In the genomic region with DNA sequence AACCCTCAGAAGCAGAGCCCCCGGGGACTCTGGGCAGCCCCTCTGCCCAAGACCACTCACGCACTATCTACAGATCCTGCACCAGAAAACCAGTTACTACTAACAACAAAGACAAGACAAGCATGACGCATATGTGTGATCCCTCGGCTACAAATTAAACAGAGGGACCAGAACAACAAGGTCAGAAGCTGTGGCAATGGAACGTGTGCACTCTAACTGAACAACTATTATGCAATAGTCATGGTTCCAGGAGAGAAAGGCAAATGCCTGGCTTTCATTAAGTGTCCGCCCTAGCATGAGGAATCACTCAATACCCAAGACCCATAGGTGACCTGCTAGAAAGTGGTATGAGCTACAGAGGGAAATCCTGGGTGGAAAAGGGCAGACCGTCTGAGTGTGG, we compare ENCODE assay signal across 13 mouse cellular contexts. TPM values are rescaled to one million over a fixed set of nuclear protein-coding genes. Genes with fewer than 3 reads are reported as not detected.
DNase-seq lines count a peak whose midpoint lies in the region; ATAC-seq lines count a peak whose summit lies in the region.
"Had no signal": no experiment of that assay in that cellular context is flagged by ENCODE, and none has a peak within 500 bp of the region (broad histone marks: within the 10 kb centered on the region; RNA-seq: fewer than 3 reads in every experiment).

No protein-coding gene starts in this region.

- no peak overlapping the region for H3K4me2 ChIP-seq in hindbrain, embryonic 16.5 days (ENCODE audit: low read length)
- H3K4me2 ChIP-seq in embryonic facial prominence, embryonic 11.5 days (ENCODE audit: low read depth, low read length) = no peak overlapping the region
- no peak overlapping the region for H3K4me2 ChIP-seq in neural tube, embryonic 15.5 days
- H3K4me2 ChIP-seq: heart, embryonic 11.5 days; hindbrain, embryonic 13.5 days; stomach, embryonic 15.5 days had no signal

- H3K36me3 ChIP-seq in hindbrain, embryonic 10.5 days = peaks cover 50% of the 10 kb centered on the region
- H3K36me3 ChIP-seq in hindbrain, embryonic 16.5 days (ENCODE audit: control insufficient read depth, insufficient read depth, low read length) = no peaks in the 10 kb centered on the region
- H3K36me3 ChIP-seq in embryonic facial prominence, embryonic 11.5 days (replicated peaks; ENCODE audit: control insufficient read depth, insufficient read depth, low read depth, low read length) = no peaks in the 10 kb centered on the region
- peaks cover 55% of the 10 kb centered on the region; the same call in 1 of the 2 replicates for H3K36me3 ChIP-seq in macrophage (ENCODE audit: inconsistent target)
- peaks cover 9% of the 10 kb centered on the region; the same call in 1 of the 2 replicates for H3K36me3 ChIP-seq in neural tube, embryonic 15.5 days
- H3K36me3 ChIP-seq: stomach, embryonic 15.5 days had no signal

- no peak for DNase-seq in hindbrain, embryonic 10.5 days (ENCODE audit: low spot score)
- peak; percentile 53 for DNase-seq in lung, postnatal 36 days
- no peak for DNase-seq in lung, postnatal 10 days
- DNase-seq in embryonic facial prominence, embryonic 11.5 days (ENCODE audit: low spot score) = peak; percentile 25
- DNase-seq in thymus, postnatal 0 days (ENCODE audit: low spot score) = no peak
- DNase-seq: right cerebral cortex, postnatal 25 days had no signal

- WGBS in hindbrain, embryonic 10.5 days = 89% methylated on average over 7 of the region's 7 CpGs
- 88% methylated on average over 7 of the region's 7 CpGs for WGBS in hindbrain, embryonic 16.5 days
- WGBS in embryonic facial prominence, embryonic 11.5 days = 78% methylated on average over 7 of the region's 7 CpGs
- WGBS in macrophage (ENCODE audit: missing documents) = 89% methylated on average over 7 of the region's 7 CpGs
- WGBS in neural tube, embryonic 15.5 days = 96% methylated on average over 7 of the region's 7 CpGs

- no peaks in the 10 kb centered on the region for H3K9me3 ChIP-seq in hindbrain, embryonic 10.5 days
- no peaks in the 10 kb centered on the region for H3K9me3 ChIP-seq in hindbrain, embryonic 16.5 days (ENCODE audit: control insufficient read depth, low read length)
- no peaks in the 10 kb centered on the region for H3K9me3 ChIP-seq in embryonic facial prominence, embryonic 11.5 days (replicated peaks; ENCODE audit: control insufficient read depth, low read length)
- no peaks in the 10 kb centered on the region for H3K9me3 ChIP-seq in neural tube, embryonic 15.5 days (replicated peaks)
- H3K9me3 ChIP-seq: hindbrain, embryonic 13.5 days; stomach, embryonic 15.5 days had no signal

- no peak overlapping the region for H3K4me3 ChIP-seq in hindbrain, embryonic 10.5 days
- no peak overlapping the region for H3K4me3 ChIP-seq in hindbrain, embryonic 16.5 days (ENCODE audit: low read length)
- no peak overlapping the region for H3K4me3 ChIP-seq in embryonic facial prominence, embryonic 11.5 days (ENCODE audit: low read depth, low read length)
- H3K4me3 ChIP-seq in macrophage (ENCODE audit: inconsistent target) = no peak overlapping the region
- H3K4me3 ChIP-seq in neural tube, embryonic 15.5 days (replicated peaks) = no peak overlapping the region
- H3K4me3 ChIP-seq: hindbrain, embryonic 13.5 days; stomach, embryonic 15.5 days had no signal

- no peaks in the 10 kb centered on the region for H3K27me3 ChIP-seq in hindbrain, embryonic 10.5 days (ENCODE audit: insufficient read depth, poor library complexity, severe bottlenecking)
- H3K27me3 ChIP-seq in hindbrain, embryonic 16.5 days (replicated peaks; ENCODE audit: control insufficient read depth, insufficient read depth, low read length) = no peaks in the 10 kb centered on the region
- no peaks in the 10 kb centered on the region for H3K27me3 ChIP-seq in embryonic facial prominence, embryonic 11.5 days (ENCODE audit: control insufficient read depth, insufficient read depth, low read length)
- H3K27me3 ChIP-seq in neural tube, embryonic 15.5 days (replicated peaks) = no peaks in the 10 kb centered on the region
- H3K27me3 ChIP-seq: CH12.LX; hindbrain, embryonic 13.5 days; stomach, embryonic 15.5 days had no signal

- H3K79me2 ChIP-seq in macrophage (ENCODE audit: inconsistent target) = peaks cover 83% of the 10 kb centered on the region

- no peak for ATAC-seq in hindbrain, embryonic 16.5 days
- no peak for ATAC-seq in embryonic facial prominence, embryonic 11.5 days (replicated peaks; ENCODE audit: insufficient number of reproducible peaks, low FRiP score, low TSS enrichment, low read depth)
- ATAC-seq in neural tube, embryonic 15.5 days (ENCODE audit: low FRiP score) = no peak

- H3K4me1 ChIP-seq in hindbrain, embryonic 10.5 days (replicated peaks) = peaks cover 31% of the 10 kb centered on the region
- peaks cover 21% of the 10 kb centered on the region for H3K4me1 ChIP-seq in hindbrain, embryonic 16.5 days (ENCODE audit: control insufficient read depth, insufficient read depth, low read depth, low read length)
- H3K4me1 ChIP-seq in embryonic facial prominence, embryonic 11.5 days (ENCODE audit: control insufficient read depth, insufficient read depth, low read length) = no peaks in the 10 kb centered on the region; the same call in none of the 2 replicates
- H3K4me1 ChIP-seq in neural tube, embryonic 15.5 days = peaks cover 25% of the 10 kb centered on the region

- H3K9ac ChIP-seq in hindbrain, embryonic 16.5 days (ENCODE audit: low read depth, low read length) = no peak overlapping the region
- H3K9ac ChIP-seq in embryonic facial prominence, embryonic 11.5 days (replicated peaks; ENCODE audit: low read length) = no peak overlapping the region
- no peak overlapping the region for H3K9ac ChIP-seq in neural tube, embryonic 15.5 days (replicated peaks)
- H3K9ac ChIP-seq: hindbrain, embryonic 13.5 days; stomach, embryonic 15.5 days had no signal

- peak overlapping the region; percentile 14; the same call in 1 of the 2 replicates for H3K27ac ChIP-seq in hindbrain, embryonic 10.5 days
- H3K27ac ChIP-seq in hindbrain, embryonic 16.5 days (ENCODE audit: low read depth, low read length) = no peak overlapping the region
- no peak overlapping the region for H3K27ac ChIP-seq in embryonic facial prominence, embryonic 11.5 days (replicated peaks; ENCODE audit: low read depth, low read length)
- H3K27ac ChIP-seq in macrophage = peak overlapping the region; percentile 46
- no peak overlapping the region for H3K27ac ChIP-seq in neural tube, embryonic 15.5 days (replicated peaks)
- H3K27ac ChIP-seq: hindbrain, embryonic 13.5 days; stomach, embryonic 15.5 days had no signal

RNA-seq across cellular contexts. Expression of gene Fam53b, which starts 36.6 kb away (rescaled TPM):
- 25.5 and 27.7 TPM in 2 replicates for polyA plus RNA-seq in hindbrain, embryonic 10.5 days (2016; fragmentation: Nextera tagmentation; extraction: Ambion mirVana)
- 14.7 and 16.3 TPM in 2 replicates for polyA plus RNA-seq in hindbrain, embryonic 16.5 days (2015; fragmentation: Nextera tagmentation; extraction: Ambion mirVana)
- 11.8 and 16.0 TPM in 2 replicates for polyA plus RNA-seq in embryonic facial prominence, embryonic 11.5 days (2014; fragmentation: Nextera tagmentation; extraction: Ambion mirVana)
- total RNA-seq in macrophage (2018; cell fraction: chromatin; rRNA removed) = 100 to 1,000 TPM in 13 of 26 experiments, 10 to 100 TPM in 13; 24.2 to 164 (median 103) TPM
- 10 to 100 TPM; 11.4 to 67.0 (median 51.9) TPM for total RNA-seq in macrophage (2018; cell fraction: cytosol; rRNA removed)
- total RNA-seq in macrophage (2018; cell fraction: nucleus; rRNA removed) = 100 to 1,000 TPM in 8 of 26 experiments, 10 to 100 TPM in 18; 21.6 to 149 (median 81.0) TPM
- polyA plus RNA-seq in macrophage (2018) = 28.5 to 45.3 TPM (median 29.8 TPM) in 3 replicates
- 12.4 and 14.2 TPM in 2 replicates for polyA plus RNA-seq in neural tube, embryonic 15.5 days (2015; fragmentation: Nextera tagmentation; extraction: Ambion mirVana)
- polyA plus RNA-seq in thymus, postnatal 0 days (2015; fragmentation: Nextera tagmentation; extraction: Ambion mirVana) = 30.5 and 37.7 TPM in 2 replicates

Comparison
In these comparisons a context has a peak if more than half of its experiments do, and no peak if none do; other contexts are left out.
1. DNase-seq: peak in lung, postnatal 36 days (single experiment) and embryonic facial prominence, embryonic 11.5 days (single experiment); none in hindbrain, embryonic 10.5 days (single experiment), lung, postnatal 10 days (single experiment) and thymus, postnatal 0 days (single experiment).
2. H3K27ac ChIP-seq: peak in hindbrain, embryonic 10.5 days (single experiment) and macrophage (single experiment); none in hindbrain, embryonic 16.5 days (single experiment), embryonic facial prominence, embryonic 11.5 days (single experiment) and neural tube, embryonic 15.5 days (single experiment).